Mouse (Mus musculus): ENCODE data around the gene Gm11563. TPM values are rescaled to one million over a fixed set of nuclear protein-coding genes. Genes with fewer than 3 reads are reported as not detected.
"Not testable (repeated sequence)": the region's sequence is repeated elsewhere in the genome, so short reads cannot be mapped to it uniquely, and the experiment has no call there.

Gm11563 gene
- total RNA-seq (2021) = not detected
- long read RNA-seq, experiment 1 = 0 reads
- long read RNA-seq, experiment 2 = 0 reads

DNA sequence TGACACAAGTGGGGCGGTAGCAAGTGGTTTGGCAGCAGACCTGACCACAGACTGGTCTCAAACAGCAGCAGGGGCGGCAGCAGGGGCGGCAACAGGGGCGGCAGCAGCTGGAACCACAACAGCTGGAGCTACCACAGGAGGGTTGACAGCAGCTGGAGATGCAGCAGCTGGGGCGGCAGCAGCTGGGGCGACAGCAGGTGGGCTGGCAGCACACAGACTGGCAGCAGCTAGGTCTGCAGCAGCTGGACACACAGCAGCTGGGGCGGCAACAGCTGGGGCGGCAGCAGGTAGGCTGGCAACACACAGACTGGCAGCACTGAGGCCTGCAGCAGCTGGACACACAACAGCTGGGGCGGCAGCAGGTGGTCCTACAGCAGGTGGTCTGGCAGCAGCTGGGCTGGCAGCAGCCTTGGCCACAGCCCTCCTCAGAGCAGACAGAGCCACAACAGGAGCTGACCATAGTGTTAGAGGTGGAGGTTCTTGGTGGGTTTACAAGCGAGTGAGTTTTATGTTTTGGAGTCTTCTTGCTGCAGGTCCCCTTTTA is at the start of gene Gm11563:
TSS of gene Gm11563 (minus strand) at position 494 of the 544 bp plus-strand sequence.
- DNase-seq; intact Hi-C loops (cut with DNase I): not testable (repeated sequence)

DNA sequence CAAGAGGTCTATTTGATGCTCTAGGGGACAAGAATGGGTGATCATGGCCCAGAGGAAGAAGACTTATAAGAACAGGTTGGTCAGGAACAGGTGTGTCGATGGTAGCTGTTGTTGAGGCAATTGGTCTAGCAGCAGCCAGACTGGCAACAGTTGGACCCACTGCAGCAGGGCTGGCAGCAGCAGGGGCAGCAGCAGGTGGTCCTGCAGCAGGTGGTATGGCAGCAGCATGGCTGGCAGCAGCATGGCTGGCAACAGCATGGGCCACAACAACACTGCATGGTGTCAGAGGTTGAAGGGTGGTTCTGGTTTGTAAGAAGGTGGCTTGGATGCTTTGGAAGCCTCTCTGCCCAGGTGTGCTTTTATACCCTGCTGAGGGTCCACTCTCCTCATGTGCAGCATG is 31.7 kb upstream of the Gm11563 start, which contains the start of gene Gm14190:
TSS of gene Gm14190 (minus strand) at position 278 of the 400 bp plus-strand sequence.
- intact Hi-C loops (cut with DNase I) = no loop called here
- DNase-seq = no peak

DNA sequence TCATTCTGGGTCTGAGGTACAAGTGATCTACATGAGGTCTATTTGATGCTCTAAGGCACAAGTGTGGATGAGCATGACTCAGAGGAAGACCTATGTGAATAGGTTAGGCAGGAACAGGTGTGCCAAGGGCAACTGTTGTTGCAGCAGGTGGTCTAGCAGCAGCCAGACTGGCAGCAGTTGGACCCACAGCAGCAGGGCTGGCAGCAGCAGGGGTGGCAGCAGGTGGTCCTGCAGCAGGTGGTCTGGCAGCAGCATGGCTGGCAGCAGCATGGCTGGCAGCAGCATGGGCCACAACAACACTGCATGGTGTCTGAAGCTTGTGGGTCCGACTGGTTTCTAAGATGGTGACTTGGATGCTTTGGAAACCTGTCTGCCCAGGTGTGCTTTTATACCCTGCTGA is 26.5 kb upstream of the Gm11563 start:
- DNase-seq = not testable (repeated sequence)
- intact Hi-C loops (cut with DNase I) = loop anchor here (2.0 kb wide), 1 partner anchor 40 kb away; no protein-coding TSS in a partner anchor

GRCm38 (mm10) chr11:99683481-99683880 is 24.7 kb upstream of the Gm11563 start:
- no peak for DNase-seq
- intact Hi-C loops (cut with DNase I) = no loop called here

- intact Hi-C loops (cut with DNase I) = no loop called here
- no peak for DNase-seq
Measured at GRCm38 (mm10) chr11:99665860-99666259, 7.1 kb upstream of the Gm11563 start, which contains the start of gene Krtap4-6. Gene Krtap4-6 (minus strand): TSS chr11:99665960.

DNA sequence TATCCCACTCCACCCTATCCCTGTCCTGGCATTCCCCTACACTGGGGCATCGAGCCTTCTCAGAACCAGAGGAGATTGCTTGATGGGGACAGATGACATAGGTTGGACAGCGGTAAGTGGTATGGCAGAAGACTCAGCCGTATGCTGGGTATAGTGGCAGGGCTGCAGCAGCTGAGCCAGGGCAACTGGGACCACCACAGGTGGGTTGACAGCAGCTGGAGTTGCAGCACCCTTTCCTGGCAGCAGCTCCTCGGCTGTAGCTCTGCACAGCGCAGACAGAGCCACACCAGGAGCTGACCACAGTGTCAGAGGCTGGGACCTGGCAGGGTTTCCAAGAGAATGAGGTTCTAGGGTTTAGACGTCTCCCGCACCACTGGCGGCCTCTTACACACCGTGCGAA is 4.0 kb upstream of the Gm11563 start:
- intact Hi-C loops (cut with DNase I) = no loop called here
- no peak for DNase-seq

GRCm38 (mm10) chr11:99659256-99659655 is 496 bp upstream of the Gm11563 start:
- no peak for DNase-seq
- intact Hi-C loops (cut with DNase I) = no loop called here

DNA sequence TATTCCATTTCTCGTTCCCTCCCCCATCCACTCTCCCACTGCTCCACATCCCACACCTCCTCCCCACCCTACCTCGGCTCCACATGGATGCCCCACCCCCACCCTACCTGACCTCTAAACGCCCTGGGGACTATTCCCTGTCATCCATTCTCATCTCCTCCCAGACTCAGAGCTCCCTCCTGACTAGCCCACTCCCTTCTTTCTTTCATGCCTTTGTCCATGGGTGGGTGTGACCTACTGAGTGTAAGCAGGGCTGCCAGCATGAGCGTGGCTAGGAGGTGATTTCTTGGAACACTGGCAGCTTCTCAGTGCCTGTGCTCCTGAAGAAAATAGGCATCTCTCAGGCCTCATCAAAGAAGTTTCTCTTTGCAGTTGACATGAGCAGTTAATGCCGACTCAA is 1.7 kb downstream of the Gm11563 start:
- intact Hi-C loops (cut with DNase I) = no loop called here
- DNase-seq = no peak

DNA sequence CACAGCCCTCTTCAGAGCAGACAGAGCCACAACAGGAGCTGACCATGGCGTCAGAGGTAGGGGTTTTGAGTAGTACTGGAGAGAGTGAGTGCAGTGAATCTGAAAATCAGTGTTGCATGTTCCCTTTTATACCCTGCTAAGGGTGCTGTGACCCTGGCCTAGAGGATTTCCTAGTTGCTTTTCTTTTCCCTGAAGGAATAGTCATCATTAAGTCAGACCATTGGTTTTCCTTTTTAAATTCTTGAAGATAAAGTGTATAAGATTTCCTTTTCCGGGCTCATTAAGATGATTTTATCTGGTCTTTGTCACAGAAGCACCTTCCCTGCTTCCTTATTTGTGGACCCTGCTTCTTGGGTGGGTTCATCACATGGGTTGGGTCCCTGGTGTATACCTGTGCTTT is 8.6 kb downstream of the Gm11563 start, which contains the start of gene Gm11555:
TSS of gene Gm11555 (minus strand) at position 101 of the 400 bp plus-strand sequence.
- DNase-seq = no peak
- intact Hi-C loops (cut with DNase I) = no loop called here

GRCm38 (mm10) chr11:99646444-99646843 is 12.3 kb downstream of the Gm11563 start:
- intact Hi-C loops (cut with DNase I) = no loop called here
- no peak for DNase-seq

DNA sequence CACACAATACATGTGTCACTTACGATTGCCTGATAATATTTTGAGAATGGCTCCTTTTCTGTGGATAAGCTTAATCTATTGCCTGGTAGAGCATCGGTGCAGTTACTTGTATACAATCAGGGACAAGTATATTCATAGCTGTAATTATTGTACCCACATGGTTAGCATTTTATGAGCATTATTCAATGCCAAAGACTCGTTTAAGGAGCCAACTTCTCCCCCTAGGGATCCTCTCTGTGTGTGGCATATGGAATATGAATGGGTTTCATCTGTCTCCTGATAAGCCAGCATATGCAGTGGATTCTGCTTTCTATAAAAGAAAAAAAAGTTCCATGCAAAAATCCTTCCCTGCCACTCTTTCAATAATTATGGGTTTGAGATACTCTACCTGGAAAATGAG is 14.4 kb downstream of the Gm11563 start:
- intact Hi-C loops (cut with DNase I) = no loop called here
- no peak for DNase-seq

GRCm38 (mm10) chr11:99643635-99644139 is 15.1 kb downstream of the Gm11563 start, which contains the start of gene Krtap4-7:
Gene Krtap4-7 (minus strand): TSS chr11:99644089.
- DNase-seq; intact Hi-C loops (cut with DNase I): not testable (repeated sequence)

- no peak for DNase-seq
- intact Hi-C loops (cut with DNase I) = no loop called here
Measured at GRCm38 (mm10) chr11:99640926-99641325, 17.8 kb downstream of the Gm11563 start.

DNA sequence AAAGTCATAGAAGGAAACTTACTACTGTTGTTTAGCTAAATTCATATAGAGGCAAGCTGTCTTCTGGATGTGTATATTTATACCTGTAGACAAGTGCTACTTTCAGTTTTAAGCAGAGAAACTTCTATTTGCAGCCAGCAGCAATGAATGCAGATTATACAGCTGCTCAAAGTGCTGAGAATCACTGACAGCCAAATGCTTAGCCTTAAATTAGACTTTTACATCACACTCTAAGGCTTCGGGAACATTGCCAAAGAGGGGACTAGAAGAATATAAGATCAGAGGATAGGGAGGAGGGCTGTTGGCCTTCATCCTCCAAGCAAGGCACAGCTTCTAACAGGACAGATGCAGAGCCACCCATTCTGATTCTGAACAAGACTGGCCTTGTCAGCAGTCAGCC is 21.7 kb downstream of the Gm11563 start:
- DNase-seq = no peak
- intact Hi-C loops (cut with DNase I) = no loop called here

DNA sequence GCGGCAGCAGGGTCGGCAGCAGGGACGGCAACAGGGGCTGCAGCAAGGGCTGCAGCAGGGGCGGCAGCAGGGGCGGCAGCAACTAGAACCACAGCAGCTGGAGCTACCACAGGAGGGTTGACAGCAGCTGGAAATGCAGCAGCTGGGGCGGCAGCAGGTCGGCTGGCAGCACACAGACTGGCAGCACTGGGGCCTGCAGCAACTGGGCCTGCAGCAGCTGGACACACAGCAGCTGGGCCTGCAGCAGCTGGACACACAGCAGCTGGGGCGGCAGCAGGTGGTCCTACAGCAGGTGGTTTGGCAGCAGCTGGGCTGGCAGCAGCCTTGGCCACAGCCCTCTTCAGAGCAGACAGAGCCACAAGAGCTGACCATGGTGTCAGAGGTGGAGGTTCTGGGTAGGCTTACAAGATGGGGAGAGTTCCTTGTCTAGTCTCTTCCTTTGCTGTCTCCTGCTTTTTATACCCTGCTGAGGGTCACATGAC is 24.1 kb downstream of the Gm11563 start, which contains the start of gene Krtap4-2:
TSS of gene Krtap4-2 (minus strand) at position 432 of the 482 bp plus-strand sequence.
- DNase-seq = no peak
- intact Hi-C loops (cut with DNase I) = no loop called here

GRCm38 (mm10) chr11:99633293-99633692 is 25.5 kb downstream of the Gm11563 start:
- intact Hi-C loops (cut with DNase I) = no loop called here
- no peak for DNase-seq

DNA sequence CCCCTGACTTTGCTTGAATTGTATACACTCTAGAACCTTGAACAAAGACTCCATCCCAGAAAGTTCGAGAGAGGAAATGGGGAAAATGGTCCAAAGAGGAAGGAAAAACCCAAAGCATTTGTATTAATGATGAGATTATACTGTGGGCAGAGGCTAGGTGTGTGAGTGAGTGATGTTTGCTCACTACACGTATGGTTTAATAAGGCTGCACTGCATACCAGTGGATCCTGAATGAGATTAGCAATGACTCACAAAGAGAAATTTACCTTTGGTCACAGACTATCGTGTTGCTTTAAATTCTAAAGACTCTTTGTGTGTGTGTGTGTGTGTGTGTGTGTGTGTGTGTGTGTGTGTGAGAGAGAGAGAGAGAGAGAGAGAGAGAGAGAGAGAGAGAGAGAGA is 27.9 kb downstream of the Gm11563 start:
- intact Hi-C loops (cut with DNase I) = no loop called here

GRCm38 (mm10) chr11:99628138-99628537 is 30.6 kb downstream of the Gm11563 start, which contains the start of gene Krtap4-1:
Gene Krtap4-1 (minus strand): TSS chr11:99628238.
- intact Hi-C loops (cut with DNase I) = no loop called here
- no peak for DNase-seq

More for the DNA sequence above, 27.9 kb downstream of the Gm11563 start:
- no peak for DNase-seq

- DNase-seq = no peak
- intact Hi-C loops (cut with DNase I) = no loop called here
Measured at GRCm38 (mm10) chr11:99620335-99620734, 38.4 kb downstream of the Gm11563 start, which contains the start of gene Gm11562. Gene Gm11562 (minus strand): TSS chr11:99620435.

GRCm38 (mm10) chr11:99614796-99615363 is 43.9 kb downstream of the Gm11563 start, which contains the start of gene Krtap2-4:
Gene Krtap2-4 (minus strand): TSS chr11:99614846.
- intact Hi-C loops (cut with DNase I) = no loop called here
- DNase-seq = no peak

- DNase-seq; intact Hi-C loops (cut with DNase I): not testable (repeated sequence)
Measured at GRCm38 (mm10) chr11:99610089-99610488, 48.7 kb downstream of the Gm11563 start, which contains the start of gene Gm11937. Gene Gm11937 (minus strand): TSS chr11:99610189.

Data from gastrocnemius, postnatal 36 days (tissue).